Mouse (Mus musculus) MEL (cell line): ENCODE measurements around the gene Cadm3. TPM values are rescaled to one million over a fixed set of nuclear protein-coding genes. Genes with fewer than 3 reads are reported as not detected.

Experiments used
- DNase-seq: peaks from one replicate; pipeline ENCODE4 v3.0.0; 2011; ENCODE audit warnings: low read depth, low spot score
- H3K27ac ChIP-seq: 2 replicates; pipeline ENCODE4 v1.5.1; 2012; ENCODE audit warnings: low read depth, mild to moderate bottlenecking, control low read depth, low read length, moderate library complexity; ENCODE audit not compliant: control insufficient read depth
- H3K27me3 ChIP-seq, 2 experiments: fragments of 150-350 bp in 1 of 2; sonication (generic) in 1 of 2; 2 replicates each; pipeline ENCODE4 v1.6.1; 2012; ENCODE audit warnings: low read length in 2 of 2, mild to moderate bottlenecking in 2 of 2, improper control_type of control experiment in 1 of 2, moderate library complexity in 1 of 2; ENCODE audit not compliant: insufficient read depth in 2 of 2, control insufficient read depth in 1 of 2
- H3K36me3 ChIP-seq, 2 experiments: 2 replicates each; pipeline ENCODE4 v1.6.1; 2012 to 2014; ENCODE audit warnings: low read length in 2 of 2, improper control_type of control experiment in 1 of 2, inconsistent platforms in 1 of 2, mild to moderate bottlenecking in 1 of 2; ENCODE audit not compliant: insufficient read depth in 2 of 2, control insufficient read depth in 1 of 2
- H3K4me1 ChIP-seq, 2 experiments: fragments of 150-350 bp in 1 of 2; sonication (generic) in 1 of 2; 2 replicates each; pipeline ENCODE4 v1.6.1; 2012; ENCODE audit warnings: low read length in 2 of 2, improper control_type of control experiment in 1 of 2, mild to moderate bottlenecking in 1 of 2; ENCODE audit not compliant: insufficient read depth in 2 of 2, control insufficient read depth in 1 of 2
- H3K4me3 ChIP-seq, 2 experiments: fragments of 150-350 bp in 1 of 2; sonication (generic) in 1 of 2; 2 replicates each; pipeline ENCODE4 v1.5.1; 2012; ENCODE audit warnings: low read depth in 2 of 2, low read length in 2 of 2, mild to moderate bottlenecking in 2 of 2, moderate library complexity in 2 of 2, control low read depth in 1 of 2, improper control_type of control experiment in 1 of 2; ENCODE audit not compliant: control insufficient read depth in 1 of 2, insufficient read depth in 1 of 2
- H3K79me2 ChIP-seq: 2 replicates; pipeline ENCODE4 v1.6.1; 2012; ENCODE audit warnings: mild to moderate bottlenecking, low read length, moderate library complexity; ENCODE audit not compliant: control insufficient read depth, poor library complexity, insufficient read depth
- H3K9ac ChIP-seq: 2 replicates; pipeline ENCODE4 v1.6.1; 2012; ENCODE audit warnings: low read depth, mild to moderate bottlenecking, control low read depth, low read length, moderate library complexity; ENCODE audit not compliant: control insufficient read depth, poor library complexity, severe bottlenecking
- H3K9me3 ChIP-seq: fragments of 150-350 bp; sonication (generic); replicated peaks from 2 replicates; pipeline ENCODE4 v1.6.1; 2012; ENCODE audit warnings: mild to moderate bottlenecking, low read length, improper control_type of control experiment, moderate library complexity; ENCODE audit not compliant: insufficient read depth
- BHLHE40 ChIP-seq: IDR thresholded peaks from 2 replicates; pipeline ENCODE4 v1.6.1; 2012; ENCODE audit warnings: low read depth, mild to moderate bottlenecking, inconsistent platforms, low read length, improper control_type of control experiment, borderline replicate concordance
- CHD2 ChIP-seq: IDR thresholded peaks from 2 replicates; pipeline ENCODE4 v1.6.1; 2011; ENCODE audit warnings: low read length, improper control_type of control experiment
- CTCF ChIP-seq, 3 experiments: IDR thresholded peaks in 2 of 3; conservative IDR thresholded peaks in 1 of 3; 2 replicates each; pipeline ENCODE4 v1.5.1; 2011 to 2012; ENCODE audit warnings: low read length in 3 of 3, low read depth in 2 of 3, mild to moderate bottlenecking in 2 of 3, improper control_type of control experiment in 1 of 3, inconsistent platforms in 1 of 3, mixed read lengths in 1 of 3, moderate library complexity in 1 of 3; ENCODE audit not compliant: control insufficient read depth in 1 of 3, insufficient read depth in 1 of 3, poor library complexity in 1 of 3, severe bottlenecking in 1 of 3
- E2F4 ChIP-seq: IDR thresholded peaks from 2 replicates; pipeline ENCODE4 v1.6.1; 2011; ENCODE audit warnings: low read depth, low read length, improper control_type of control experiment, borderline replicate concordance
- ELF1 ChIP-seq: IDR thresholded peaks from 2 replicates; pipeline ENCODE4 v1.6.1; 2014; ENCODE audit warnings: low read depth, mild to moderate bottlenecking, inconsistent platforms, low read length, improper control_type of control experiment, moderate library complexity
- EP300 ChIP-seq, 2 experiments: IDR thresholded peaks; 2 replicates each; pipeline ENCODE4 v1.6.1; 2011; ENCODE audit warnings: improper control_type of control experiment in 2 of 2, low read length in 2 of 2, low read depth in 1 of 2, mild to moderate bottlenecking in 1 of 2
- ETS1 ChIP-seq: IDR thresholded peaks from 2 replicates; pipeline ENCODE4 v1.6.1; 2012; ENCODE audit warnings: low read depth, mild to moderate bottlenecking, inconsistent platforms, low read length, improper control_type of control experiment, moderate library complexity
- GABPA ChIP-seq: IDR thresholded peaks from 2 replicates; pipeline ENCODE4 v1.6.1; 2012; ENCODE audit warnings: low read depth, mild to moderate bottlenecking, inconsistent platforms, low read length, improper control_type of control experiment, moderate library complexity
- GATA1 ChIP-seq: IDR thresholded peaks from 2 replicates; pipeline ENCODE4 v1.6.1; 2011; ENCODE audit warnings: low read depth, low read length, improper control_type of control experiment
- HCFC1 ChIP-seq: IDR thresholded peaks from 2 replicates; pipeline ENCODE4 v1.6.1; 2012; ENCODE audit warnings: low read depth, mild to moderate bottlenecking, inconsistent platforms, low read length, improper control_type of control experiment, moderate library complexity
- JUND ChIP-seq: IDR thresholded peaks from 2 replicates; pipeline ENCODE4 v1.6.1; 2011; ENCODE audit warnings: low read depth, mild to moderate bottlenecking, improper control_type of control experiment, low read length
- KAT2A ChIP-seq: conservative IDR thresholded peaks from 2 replicates; pipeline ENCODE4 v1.6.1; 2012; ENCODE audit warnings: low read depth, low read length, improper control_type of control experiment, inconsistent platforms
- MAX ChIP-seq: IDR thresholded peaks from 2 replicates; pipeline ENCODE4 v1.6.1; 2011; ENCODE audit warnings: low read length, improper control_type of control experiment
- MXI1 ChIP-seq: IDR thresholded peaks from 2 replicates; pipeline ENCODE4 v1.6.1; 2011; ENCODE audit warnings: mild to moderate bottlenecking, low read depth, low read length, improper control_type of control experiment
- NELFE ChIP-seq: IDR thresholded peaks from 2 replicates; pipeline ENCODE4 v1.6.1; 2011; ENCODE audit warnings: low read depth, low read length, improper control_type of control experiment
- POLR2AphosphoS2 ChIP-seq: IDR thresholded peaks from 2 replicates; pipeline ENCODE4 v1.6.1; 2011; ENCODE audit warnings: low read length, improper control_type of control experiment
- POLR2AphosphoS5 ChIP-seq: IDR thresholded peaks from 2 replicates; pipeline ENCODE4 v1.6.1; 2012; ENCODE audit warnings: low read depth, borderline replicate concordance, mild to moderate bottlenecking, inconsistent platforms, low read length, moderate library complexity, mixed read lengths
- RAD21 ChIP-seq: IDR thresholded peaks from 2 replicates; pipeline ENCODE4 v1.6.1; 2011; ENCODE audit warnings: mild to moderate bottlenecking, low read depth, low read length, improper control_type of control experiment
- RCOR1 ChIP-seq: IDR thresholded peaks from 2 replicates; pipeline ENCODE4 v1.6.1; 2012; ENCODE audit warnings: low read depth, mild to moderate bottlenecking, inconsistent platforms, low read length, improper control_type of control experiment
- SIN3A ChIP-seq: IDR thresholded peaks from 2 replicates; pipeline ENCODE4 v1.6.1; 2012; ENCODE audit warnings: low read length, improper control_type of control experiment, inconsistent platforms
- TBP ChIP-seq: IDR thresholded peaks from 2 replicates; pipeline ENCODE4 v1.8.0; 2011; ENCODE audit warnings: low read depth, low read length, improper control_type of control experiment
- TCF12 ChIP-seq: IDR thresholded peaks from 2 replicates; pipeline ENCODE4 v1.6.1; 2014; ENCODE audit warnings: low read depth, mild to moderate bottlenecking, inconsistent platforms, low read length, improper control_type of control experiment, moderate library complexity
- USF2 ChIP-seq, 2 experiments: IDR thresholded peaks; 2 replicates each; pipeline ENCODE4 v1.6.1; 2011 to 2012; ENCODE audit warnings: improper control_type of control experiment in 2 of 2, low read length in 2 of 2, borderline replicate concordance in 1 of 2, inconsistent platforms in 1 of 2, low read depth in 1 of 2, mild to moderate bottlenecking in 1 of 2; ENCODE audit not compliant: insufficient read depth in 1 of 2
- ZC3H11A ChIP-seq: IDR thresholded peaks from 2 replicates; pipeline ENCODE4 v1.6.1; 2012; ENCODE audit warnings: low read depth, mild to moderate bottlenecking, inconsistent platforms, low read length, improper control_type of control experiment
- ZNF384 ChIP-seq: IDR thresholded peaks from 2 replicates; pipeline ENCODE4 v1.6.1; 2012; ENCODE audit warnings: low read depth, mild to moderate bottlenecking, inconsistent platforms, low read length, improper control_type of control experiment
- polyA plus RNA-seq, 2 experiments: library from polyadenylated mRNA; stranded (reverse) in 1 of 2; unstranded in 1 of 2; fragments of >175 nt in 1 of 2; fragments of >200 nt in 1 of 2; gene quantifications; 2 replicates each; pipeline versions ENCODE4 v1.2.1 to v1.2.4; 2012; ENCODE audit warnings: low replicate concordance in 2 of 2, low read depth in 1 of 2; ENCODE audit not compliant: insufficient read length in 2 of 2, insufficient read depth in 1 of 2, missing spikeins in 1 of 2
- total RNA-seq: library from RNA; depleted of rRNA; stranded (reverse); fragments of 300-350 nt; gene quantifications from 2 replicates; pipeline ENCODE4 v1.2.3, GENCODE M21; 2012; rRNA removed

Gene Cadm3
- total RNA-seq (0.19 and 0.20 TPM in 2 replicates), polyA plus RNA-seq (under 1 TPM in 1 of 2 experiments, not detected in 1; 0.03 TPM)

DNA sequence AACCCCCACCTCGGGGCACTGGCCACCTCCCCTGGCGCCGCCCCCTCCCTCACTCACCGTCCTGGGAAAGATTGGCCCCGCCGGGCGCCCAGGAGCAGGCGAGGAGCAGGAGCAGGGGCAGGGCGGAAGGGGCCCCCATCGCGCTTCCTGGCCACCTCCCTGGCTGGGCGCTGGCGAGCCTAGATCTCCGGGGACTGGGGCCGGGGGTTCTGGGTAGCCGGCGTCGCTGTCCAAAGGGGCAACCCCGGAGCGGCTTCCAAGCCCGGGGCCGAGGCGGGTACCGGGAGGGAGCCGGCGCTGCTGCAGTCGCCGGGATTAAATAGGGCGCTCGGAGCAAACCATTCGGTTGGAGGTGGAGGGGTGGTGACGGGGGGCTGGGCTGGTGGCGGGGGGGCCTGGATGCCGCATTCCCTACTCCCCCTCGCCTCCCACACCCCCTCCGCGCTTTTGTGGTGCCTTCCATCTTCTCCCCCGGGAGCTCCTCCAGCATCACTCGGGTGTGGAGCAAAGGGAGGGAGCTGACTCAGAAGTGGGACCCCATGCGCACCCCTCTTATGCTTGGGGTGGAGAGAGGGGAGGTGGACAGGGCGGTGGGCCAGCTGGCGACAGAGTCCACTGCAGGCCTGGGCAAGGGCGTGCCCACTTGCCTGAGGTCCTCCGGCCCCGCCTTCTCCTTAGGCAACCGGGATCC lies at the start of gene Cadm3:
Gene Cadm3, minus strand, starts transcription at position 340 of the 691 bp plus-strand sequence.
- Histone ChIP-seq H3K4me3 (no peak within 1 kb of the TSS), H3K27ac (no peak within 1 kb of the TSS), H3K27me3 (no peaks in the 10 kb centered on the region), H3K36me3 (no peaks in the 10 kb centered on the region), H3K9me3 (no peaks in the 10 kb centered on the region), H3K79me2 (no peaks in the 10 kb centered on the region), H3K4me1 (no peaks in the 10 kb centered on the region), H3K9ac (no peak within 1 kb of the TSS)
- no peak for DNase-seq
- TF ChIP-seq POLR2AphosphoS2: no peak
- TF ChIP-seq BHLHE40: no peak
- TF ChIP-seq EP300 (IDR thresholded peaks at IDR 0.05; ENCODE audit: low read depth in 1 of 2, low read length in 2 of 2): no peak
- no peak for TF ChIP-seq HCFC1
- no peak for TF ChIP-seq USF2 (IDR thresholded peaks at IDR 0.05; ENCODE audit: borderline replicate concordance in 1 of 2, insufficient read depth in 1 of 2, low read depth in 1 of 2, low read length in 2 of 2)
- no peak for TF ChIP-seq NELFE
- no peak for TF ChIP-seq ZC3H11A
- no peak for TF ChIP-seq RAD21
- TF ChIP-seq GATA1: no peak
- no peak for TF ChIP-seq TBP
- TF ChIP-seq POLR2AphosphoS5: no peak
- TF ChIP-seq JUND: no peak
- TF ChIP-seq MAX: no peak

GRCm38 (mm10) chr1:173414631-173415030 lies 47.1 kb upstream of the Cadm3 start:
- Histone ChIP-seq H3K27ac (no peak overlapping the region), H3K36me3 (no peaks in the 10 kb centered on the region; a peak in 1 of 4 replicates), H3K27me3 (no peaks in the 10 kb centered on the region), H3K9ac (no peak overlapping the region), H3K79me2 (no peaks in the 10 kb centered on the region), H3K9me3 (no peaks in the 10 kb centered on the region), H3K4me1 (no peaks in the 10 kb centered on the region), H3K4me3 (no peak overlapping the region)
- no peak for TF ChIP-seq RCOR1
- no peak for DNase-seq

DNA sequence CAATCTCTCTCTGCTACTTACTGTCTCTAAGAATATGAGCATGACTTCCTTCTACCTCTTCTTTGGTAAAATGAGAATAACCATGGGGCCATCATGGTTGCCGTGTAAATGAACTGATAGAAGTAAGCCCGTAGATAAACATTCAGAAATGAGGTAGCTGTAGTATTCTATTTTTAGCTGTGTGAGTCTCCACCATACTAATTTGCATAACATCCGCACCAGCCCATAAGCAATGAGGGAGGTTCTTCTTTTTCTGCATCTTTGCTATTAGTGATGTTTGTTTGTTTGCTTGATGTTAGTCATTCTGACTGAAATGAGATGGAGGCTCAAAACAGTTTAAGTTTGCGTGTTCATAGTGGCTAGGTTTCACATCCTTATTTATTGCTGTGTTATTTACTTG lies 44.4 kb upstream of the Cadm3 start:
- no peak overlapping the region for H3K4me3 ChIP-seq
- no peak overlapping the region for H3K27ac ChIP-seq
- no peaks in the 10 kb centered on the region; a peak in 1 of 4 replicates for H3K36me3 ChIP-seq
- no peaks in the 10 kb centered on the region for H3K79me2 ChIP-seq
- H3K4me1 ChIP-seq: no peaks in the 10 kb centered on the region; a peak in 1 of 4 replicates
- no peaks in the 10 kb centered on the region for H3K9me3 ChIP-seq
- H3K9ac ChIP-seq: no peak overlapping the region
- TF ChIP-seq KAT2A (no peak), TCF12 (no peak), ELF1 (no peak), CHD2 (no peak), E2F4 (no peak), BHLHE40 (no peak), POLR2AphosphoS2 (no peak), SIN3A (no peak), POLR2AphosphoS5 (no peak), CTCF (IDR thresholded peaks at IDR 0.05 in 2 of 3, conservative IDR thresholded peaks at IDR 0.05 in 1 of 3; ENCODE audit: control insufficient read depth in 1 of 3, insufficient read depth in 1 of 3, low read depth in 2 of 3, low read length in 3 of 3, poor library complexity in 1 of 3, severe bottlenecking in 1 of 3) (no peak), HCFC1 (no peak), ZNF384 (no peak), JUND (no peak), NELFE (no peak), MXI1 (no peak), GABPA (no peak), ETS1 (no peak)
- TF ChIP-seq, all 39 proteins: peak for 0
- no peaks in the 10 kb centered on the region for H3K27me3 ChIP-seq
- DNase-seq: no peak
